In the genomic region with DNA sequence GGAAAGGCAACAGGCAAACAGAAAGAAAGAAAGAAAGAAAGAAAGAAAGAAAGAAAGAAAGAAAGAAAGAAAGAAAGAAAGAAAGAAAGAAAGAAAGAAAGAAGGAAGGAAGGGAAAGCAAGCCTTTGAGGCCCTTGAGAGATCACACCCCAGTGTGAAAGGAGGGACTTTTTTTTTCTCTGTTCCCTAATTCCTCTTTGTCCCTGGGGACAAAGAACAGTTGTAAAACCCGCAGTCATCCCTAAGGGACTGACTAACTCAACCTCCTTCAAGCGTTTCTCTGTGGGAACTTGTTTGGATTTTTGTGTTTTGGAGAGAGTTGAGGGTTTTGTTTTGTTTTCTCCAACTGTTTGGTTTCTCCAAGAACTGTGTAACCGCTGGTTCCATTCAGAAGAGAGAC, we compare ENCODE assay signal across 1 mouse cellular context.
A peak's percentile ranks its signal among the peaks of the same experiment; 100 is the strongest.
TF ChIP-seq lines count a peak whose summit lies in the region.

No protein-coding gene starts in this region.

TF ChIP-seq in CH12.LX, 34 proteins besides CTCF, POLR2A, EP300 and RAD21:
- TF ChIP-seq POLR2AphosphoS2 (IDR thresholded peaks at IDR 0.05; ENCODE audit: low read depth, low read length) = no peak
- TF ChIP-seq CHD1 (IDR thresholded peaks at IDR 0.05; ENCODE audit: low read depth, low read length) = no peak
- TF ChIP-seq USF2 (conservative IDR thresholded peaks at IDR 0.05; ENCODE audit: low read depth, low read length) = no peak
- 0 out of 2 replicates have a peak, but pooled peaks have one; percentile 44 for TF ChIP-seq KAT2A (IDR thresholded peaks at IDR 0.05; ENCODE audit: insufficient replicate concordance, low read length)
- TF ChIP-seq ZC3H11A (IDR thresholded peaks at IDR 0.05; ENCODE audit: low read depth, low read length) = no peak
- TF ChIP-seq MYC (IDR thresholded peaks at IDR 0.05; ENCODE audit: low read depth, low read length) = no peak
- no peak for TF ChIP-seq ZMIZ1 (IDR thresholded peaks at IDR 0.05; ENCODE audit: low read depth, low read length)
- TF ChIP-seq ZNF384 (IDR thresholded peaks at IDR 0.05; ENCODE audit: low read depth, low read length) = peak; percentile 84
- TF ChIP-seq SMC3 (IDR thresholded peaks at IDR 0.05; ENCODE audit: low read depth, low read length) = no peak
- TF ChIP-seq ETS1 (conservative IDR thresholded peaks at IDR 0.05; ENCODE audit: low read depth, low read length) = peak; percentile 27; the same call in 1 of the 2 replicates
- no peak for TF ChIP-seq GABPA (IDR thresholded peaks at IDR 0.05; ENCODE audit: insufficient replicate concordance, low read depth, low read length)
